Mouse (Mus musculus): Measurements from ENCODE around the gene Mrpl16. TPM values are rescaled to one million over a fixed set of nuclear protein-coding genes. Genes with fewer than 3 reads are reported as not detected.

Mrpl16 gene
- total and polyA plus RNA-seq, 2 experiments from 2014 or later = 49.9 to 99.1 TPM

- H3K9ac ChIP-seq (replicated peaks; ENCODE audit: low read depth, low read length) = no peak overlapping the region
- ATAC-seq (ENCODE audit: insufficient read depth, low read depth) (no peak), DNase-seq (ENCODE audit: low spot score) (no peak)
- TF ChIP-seq CTCF (IDR thresholded peaks at IDR 0.05; ENCODE audit: low read depth) = no peak
- TF ChIP-seq EP300 (IDR thresholded peaks at IDR 0.05; ENCODE audit: low read depth) = no peak
- no peaks in the 10 kb centered on the region for H3K9me3 ChIP-seq (replicated peaks; ENCODE audit: control insufficient read depth, low read length)
- H3K27me3 ChIP-seq (ENCODE audit: control insufficient read depth, insufficient read depth, low read length) = no peaks in the 10 kb centered on the region
- H3K36me3 ChIP-seq (replicated peaks; ENCODE audit: control insufficient read depth, insufficient read depth, low read length) = no peaks in the 10 kb centered on the region
- peak overlapping the region; percentile 31; the same call in 1 of the 2 replicates for H3K27ac ChIP-seq (ENCODE audit: low read depth)
- peaks cover 6% of the 10 kb centered on the region; the same call in 1 of the 2 replicates for H3K4me1 ChIP-seq (ENCODE audit: control insufficient read depth, insufficient read depth)
- WGBS = 26% methylated on average over 5 of the region's 5 CpGs
- peak overlapping the region; percentile 54 for H3K4me3 ChIP-seq (ENCODE audit: low read depth, low read length)
- H3K4me2 ChIP-seq (ENCODE audit: low read depth, low read length) = peak overlapping the region; percentile 61
Measured at GRCm38 (mm10) chr19:11817586-11817985, 47.4 kb downstream of the Mrpl16 start.

GRCm38 (mm10) chr19:11818199-11819142 lies 48.3 kb downstream of the Mrpl16 start:
- peak; percentile 35 for DNase-seq (ENCODE audit: low spot score)
- H3K9me3 ChIP-seq (replicated peaks; ENCODE audit: control insufficient read depth, low read length) = no peaks in the 10 kb centered on the region
- H3K9ac ChIP-seq (replicated peaks; ENCODE audit: low read depth, low read length) = peak overlapping the region; percentile 34
- TF ChIP-seq CTCF (IDR thresholded peaks at IDR 0.05; ENCODE audit: low read depth) = no peak
- TF ChIP-seq EP300 (IDR thresholded peaks at IDR 0.05; ENCODE audit: low read depth) = no peak
- peak; percentile 72 for ATAC-seq (ENCODE audit: insufficient read depth, low read depth)
- WGBS = under 1% methylated on average over 64 of the region's 83 CpGs
- peak overlapping the region; percentile 31 for H3K27ac ChIP-seq (ENCODE audit: low read depth)
- H3K4me3 ChIP-seq (ENCODE audit: low read depth, low read length) = peak overlapping the region; percentile 54
- peaks cover 6% of the 10 kb centered on the region; the same call in 1 of the 2 replicates for H3K4me1 ChIP-seq (ENCODE audit: control insufficient read depth, insufficient read depth)
- H3K36me3 ChIP-seq (replicated peaks; ENCODE audit: control insufficient read depth, insufficient read depth, low read length) = no peaks in the 10 kb centered on the region
- H3K4me2 ChIP-seq (ENCODE audit: low read depth, low read length) = peak overlapping the region; percentile 61
- H3K27me3 ChIP-seq (ENCODE audit: control insufficient read depth, insufficient read depth, low read length) = no peaks in the 10 kb centered on the region

- Histone ChIP-seq H3K4me2 (ENCODE audit: low read depth, low read length) (peak within 1 kb of the TSS; percentile 61), H3K9ac (replicated peaks; ENCODE audit: low read depth, low read length) (peak within 1 kb of the TSS; percentile 34), H3K9me3 (replicated peaks; ENCODE audit: control insufficient read depth, low read length) (no peaks in the 10 kb centered on the region), H3K27me3 (ENCODE audit: control insufficient read depth, insufficient read depth, low read length) (no peaks in the 10 kb centered on the region), H3K4me1 (ENCODE audit: control insufficient read depth, insufficient read depth) (peaks cover 6% of the 10 kb centered on the region; the same call in 1 of the 2 replicates), H3K27ac (ENCODE audit: low read depth) (peak within 1 kb of the TSS; percentile 31), H3K36me3 (replicated peaks; ENCODE audit: control insufficient read depth, insufficient read depth, low read length) (no peaks in the 10 kb centered on the region), H3K4me3 (ENCODE audit: low read depth, low read length) (peak within 1 kb of the TSS; percentile 54)
- ATAC-seq (ENCODE audit: insufficient read depth, low read depth) (no peak), DNase-seq (ENCODE audit: low spot score) (no peak)
- WGBS = 2% methylated on average over 20 of the region's 20 CpGs
- TF ChIP-seq CTCF (IDR thresholded peaks at IDR 0.05; ENCODE audit: low read depth) (no peak), EP300 (IDR thresholded peaks at IDR 0.05; ENCODE audit: low read depth) (no peak)
Measured at GRCm38 (mm10) chr19:11819143-11819700, 49.0 kb downstream of the Mrpl16 start, which contains the start of gene Stx3. Gene Stx3, minus strand, starts transcription at chr19:11819403.

- Histone ChIP-seq H3K27ac (ENCODE audit: low read depth) (no peak overlapping the region), H3K4me1 (ENCODE audit: control insufficient read depth, insufficient read depth) (peaks cover 6% of the 10 kb centered on the region; the same call in 1 of the 2 replicates), H3K9me3 (replicated peaks; ENCODE audit: control insufficient read depth, low read length) (no peaks in the 10 kb centered on the region), H3K27me3 (ENCODE audit: control insufficient read depth, insufficient read depth, low read length) (no peaks in the 10 kb centered on the region), H3K9ac (replicated peaks; ENCODE audit: low read depth, low read length) (no peak overlapping the region), H3K36me3 (replicated peaks; ENCODE audit: control insufficient read depth, insufficient read depth, low read length) (no peaks in the 10 kb centered on the region), H3K4me2 (ENCODE audit: low read depth, low read length) (peak overlapping the region; percentile 61), H3K4me3 (ENCODE audit: low read depth, low read length) (peak overlapping the region; percentile 54)
- DNase-seq (ENCODE audit: low spot score) (peak; percentile 74), ATAC-seq (ENCODE audit: insufficient read depth, low read depth) (peak; percentile 83)
- under 1% methylated on average over 15 of the region's 15 CpGs for WGBS
- no peak for TF ChIP-seq EP300 (IDR thresholded peaks at IDR 0.05; ENCODE audit: low read depth)
- TF ChIP-seq CTCF (IDR thresholded peaks at IDR 0.05; ENCODE audit: low read depth) = peak; percentile 75
Measured at GRCm38 (mm10) chr19:11819800-11820199, 49.6 kb downstream of the Mrpl16 start.

- H3K4me1 ChIP-seq (ENCODE audit: control insufficient read depth, insufficient read depth) = peaks cover 6% of the 10 kb centered on the region; the same call in 1 of the 2 replicates
- H3K36me3 ChIP-seq (replicated peaks; ENCODE audit: control insufficient read depth, insufficient read depth, low read length) = no peaks in the 10 kb centered on the region
- H3K9ac ChIP-seq (replicated peaks; ENCODE audit: low read depth, low read length) = no peak overlapping the region
- peak overlapping the region; percentile 61 for H3K4me2 ChIP-seq (ENCODE audit: low read depth, low read length)
- no peak for TF ChIP-seq CTCF (IDR thresholded peaks at IDR 0.05; ENCODE audit: low read depth)
- TF ChIP-seq EP300 (IDR thresholded peaks at IDR 0.05; ENCODE audit: low read depth) = no peak
- H3K27ac ChIP-seq (ENCODE audit: low read depth) = no peak overlapping the region
- no peak for ATAC-seq (ENCODE audit: insufficient read depth, low read depth)
- 27% methylated on average over 6 of the region's 6 CpGs for WGBS
- DNase-seq (ENCODE audit: low spot score) = no peak
- H3K27me3 ChIP-seq (ENCODE audit: control insufficient read depth, insufficient read depth, low read length) = no peaks in the 10 kb centered on the region
- peak overlapping the region; percentile 54 for H3K4me3 ChIP-seq (ENCODE audit: low read depth, low read length)
- no peaks in the 10 kb centered on the region for H3K9me3 ChIP-seq (replicated peaks; ENCODE audit: control insufficient read depth, low read length)
Measured at GRCm38 (mm10) chr19:11820211-11820610, 50.0 kb downstream of the Mrpl16 start.

All from heart, postnatal 0 days (tissue).